Mouse (Mus musculus): ENCODE measurements around the gene Klhl31.

GRCm38 (mm10) chr9:77707433-77708139 lies 71.3 kb downstream of the Klhl31 start:
- no peak for TF ChIP-seq CTCF (IDR thresholded peaks at IDR 0.05; ENCODE audit: low read depth)
- no peak for TF ChIP-seq EP300 (optimal IDR thresholded peaks at IDR 0.05)
